Mouse (Mus musculus) T-helper 1 cell (primary cell): ENCODE results near the gene Aqp8.

Experiments used
- in situ Hi-C: fragments of 300-600 bp; cut with MboI, MseI; formaldehyde crosslinking; loops from one replicate; pipeline ENCODE4 v1.15.1; 2025; ENCODE audit warnings: high pct_unique_total_duplicates

Gene Aqp8

GRCm38 (mm10) chr7:123462070-123462501 is at the start of gene Aqp8:
Gene Aqp8, plus strand, starts transcription at chr7:123462291.
- in situ Hi-C loops, result loop anchor here (10.0 to 25.0 kb wide), 2 partner anchors 427 to 1725 kb away; partner anchors contain the start of gene Scnn1g

GRCm38 (mm10) chr7:123416803-123417202 is 45.3 kb upstream of the Aqp8 start:
- in situ Hi-C loops, result no loop called here

GRCm38 (mm10) chr7:123417661-123418060 is 44.4 kb upstream of the Aqp8 start:
- in situ Hi-C loops, result no loop called here

- in situ Hi-C loops, result no loop called here
These were observed 42.1 kb upstream of the Aqp8 start for GRCm38 (mm10) chr7:123419984-123420383.

- in situ Hi-C loops, result no loop called here
These were observed 40.1 kb upstream of the Aqp8 start for GRCm38 (mm10) chr7:123421958-123422357.

- in situ Hi-C loops, result no loop called here
These were observed 37.8 kb upstream of the Aqp8 start for GRCm38 (mm10) chr7:123424281-123424680.

- in situ Hi-C loops, result no loop called here
These were observed 36.8 kb upstream of the Aqp8 start for GRCm38 (mm10) chr7:123425134-123425757.

- in situ Hi-C loops, result no loop called here
These were observed 32.3 kb upstream of the Aqp8 start for GRCm38 (mm10) chr7:123429624-123430410.

- in situ Hi-C loops, result no loop called here
These were observed 31.7 kb upstream of the Aqp8 start for GRCm38 (mm10) chr7:123430411-123430705.

GRCm38 (mm10) chr7:123431206-123431605 is 30.9 kb upstream of the Aqp8 start:
- in situ Hi-C loops, result no loop called here

GRCm38 (mm10) chr7:123442079-123442478 is 20.0 kb upstream of the Aqp8 start:
- in situ Hi-C loops, result no loop called here

GRCm38 (mm10) chr7:123448794-123449193 is 13.3 kb upstream of the Aqp8 start:
- in situ Hi-C loops, result no loop called here

- in situ Hi-C loops, result loop anchor here (25.0 kb wide), 1 partner anchor 1712 kb away; the partner anchor contains the start of gene Scnn1g
These were observed 12.4 kb upstream of the Aqp8 start for GRCm38 (mm10) chr7:123449676-123450075.

- in situ Hi-C loops, result loop anchor here (25.0 kb wide), 1 partner anchor 1713 kb away; the partner anchor contains the start of gene Scnn1g
These were observed 11.6 kb upstream of the Aqp8 start for GRCm38 (mm10) chr7:123450515-123450914.

- in situ Hi-C loops, result loop anchor here (25.0 kb wide), 1 partner anchor 1715 kb away; the partner anchor contains the start of gene Scnn1g
These were observed 9.5 kb upstream of the Aqp8 start for GRCm38 (mm10) chr7:123452551-123452950.

- in situ Hi-C loops, result loop anchor here (25.0 kb wide), 1 partner anchor 1716 kb away; the partner anchor contains the start of gene Scnn1g
These were observed 9.0 kb upstream of the Aqp8 start for GRCm38 (mm10) chr7:123453066-123453465.

GRCm38 (mm10) chr7:123455088-123455487 is 7.0 kb upstream of the Aqp8 start:
- in situ Hi-C loops, result loop anchor here (25.0 kb wide), 1 partner anchor 1718 kb away; the partner anchor contains the start of gene Scnn1g

- in situ Hi-C loops, result loop anchor here (25.0 kb wide), 1 partner anchor 1721 kb away; the partner anchor contains the start of gene Scnn1g
These were observed 3.8 kb upstream of the Aqp8 start for GRCm38 (mm10) chr7:123458309-123458708.

GRCm38 (mm10) chr7:123459247-123459646 is 2.8 kb upstream of the Aqp8 start:
- in situ Hi-C loops, result loop anchor here (25.0 kb wide), 1 partner anchor 1722 kb away; the partner anchor contains the start of gene Scnn1g

GRCm38 (mm10) chr7:123461316-123461715 is 775 bp upstream of the Aqp8 start:
- in situ Hi-C loops, result loop anchor here (10.0 to 25.0 kb wide), 2 partner anchors 427 to 1724 kb away; partner anchors contain the start of gene Scnn1g

GRCm38 (mm10) chr7:123463569-123463968 is 1.5 kb downstream of the Aqp8 start:
- in situ Hi-C loops, result loop anchor here (10.0 to 25.0 kb wide), 2 partner anchors 429 to 1726 kb away; partner anchors contain the start of gene Scnn1g
